Mouse (Mus musculus): ENCODE measurements at regions not wholly inside any gene's neighbourhood (a gene's known extent, or its start where the extent isn't known, plus 50 kb on each side); places are given as distances from the start of the nearest gene placed in this dataset.

DNA sequence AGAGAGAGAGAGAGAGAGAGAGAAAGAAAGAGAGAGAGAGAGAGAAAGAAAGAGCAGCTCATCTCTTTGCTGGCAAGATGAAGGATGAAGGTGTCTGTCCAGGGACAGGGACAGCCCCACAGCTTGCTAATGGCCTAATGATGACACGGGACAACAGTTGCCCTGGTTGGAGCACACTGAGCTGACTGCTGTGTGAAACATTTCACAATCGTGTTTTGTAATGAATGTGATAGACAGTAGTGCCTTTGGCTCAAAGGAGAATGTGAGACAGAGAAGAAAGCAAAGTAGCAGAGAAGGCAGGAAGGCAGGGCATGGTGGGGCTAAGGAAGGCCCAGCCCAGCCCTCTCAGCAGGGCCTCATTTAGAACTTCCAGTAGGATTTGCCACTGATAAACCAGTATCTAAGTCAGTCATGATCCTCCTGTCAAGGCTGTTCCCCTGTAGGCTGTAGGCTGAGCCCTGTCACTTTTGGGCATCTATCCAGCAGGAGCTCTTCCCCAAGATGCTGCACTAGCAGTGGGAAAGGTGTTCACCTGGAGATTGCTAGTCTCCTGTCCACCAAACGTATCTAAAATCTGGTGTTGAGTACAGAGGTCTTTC is 54.2 kb upstream of the Irs2 start:
- ATAC-seq (ENCODE audit: low read depth): peak; percentile 80
- Histone ChIP-seq H3K9me3 (replicated peaks; ENCODE audit: control insufficient read depth, low read length) (no peaks in the 10 kb centered on the region), H3K4me3 (ENCODE audit: low read depth, low read length) (no peak overlapping the region), H3K27ac (ENCODE audit: low read length) (no peak overlapping the region), H3K9ac (ENCODE audit: low read depth, low read length) (no peak overlapping the region), H3K4me1 (ENCODE audit: control insufficient read depth, low read depth, low read length) (no peaks in the 10 kb centered on the region), H3K4me2 (ENCODE audit: low read depth, low read length) (no peak overlapping the region), H3K36me3 (ENCODE audit: control insufficient read depth, insufficient read depth) (no peaks in the 10 kb centered on the region), H3K27me3 (ENCODE audit: control insufficient read depth, insufficient read depth, low read depth, low read length) (no peaks in the 10 kb centered on the region)
- 24% methylated on average over 3 of the region's 3 CpGs for WGBS (ENCODE audit: insufficient replicate concordance)

- Histone ChIP-seq H3K9me3 (replicated peaks; ENCODE audit: control insufficient read depth, low read length) (no peaks in the 10 kb centered on the region), H3K9ac (ENCODE audit: low read depth, low read length) (no peak overlapping the region), H3K4me3 (ENCODE audit: low read depth, low read length) (no peak overlapping the region), H3K36me3 (ENCODE audit: control insufficient read depth, insufficient read depth) (no peaks in the 10 kb centered on the region), H3K4me1 (ENCODE audit: control insufficient read depth, low read depth, low read length) (no peaks in the 10 kb centered on the region), H3K27ac (ENCODE audit: low read length) (no peak overlapping the region), H3K27me3 (ENCODE audit: control insufficient read depth, insufficient read depth, low read depth, low read length) (no peaks in the 10 kb centered on the region), H3K4me2 (ENCODE audit: low read depth, low read length) (no peak overlapping the region)
- 42% methylated on average over 1 of the region's 1 CpGs for WGBS (ENCODE audit: insufficient replicate concordance)
- ATAC-seq (ENCODE audit: low read depth): no peak
Measured at GRCm38 (mm10) chr8:11061711-11062110, 53.5 kb upstream of the Irs2 start.

DNA sequence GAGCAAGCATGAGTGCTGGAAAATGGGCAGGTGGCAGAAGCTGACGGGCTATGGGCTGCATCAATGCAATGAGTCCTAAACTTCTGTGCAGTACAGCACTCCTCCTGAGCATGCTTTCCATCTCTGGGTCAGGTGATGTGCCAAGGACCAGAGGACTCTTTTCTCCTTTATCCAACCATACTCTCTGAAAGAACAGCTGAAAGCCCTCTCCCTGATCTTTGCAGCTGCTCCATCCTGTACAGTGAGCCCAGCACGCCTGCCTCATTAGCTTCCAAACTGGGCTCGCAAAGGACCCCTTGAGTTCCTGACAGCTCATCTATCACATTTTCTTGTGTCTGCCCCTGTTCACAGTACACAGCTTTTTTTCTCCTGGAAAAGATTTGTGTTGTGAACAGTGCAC is 52.3 kb upstream of the Irs2 start:
- no peaks in the 10 kb centered on the region for H3K9me3 ChIP-seq (replicated peaks; ENCODE audit: control insufficient read depth, low read length)
- no peak for ATAC-seq (ENCODE audit: low read depth)
- H3K27ac ChIP-seq (ENCODE audit: low read length): no peak overlapping the region

GRCm38 (mm10) chr8:11058392-11058791 is 50.1 kb upstream of the Irs2 start:
- Histone ChIP-seq H3K4me1 (ENCODE audit: control insufficient read depth, low read depth, low read length) (no peaks in the 10 kb centered on the region; the same call in none of the 2 replicates), H3K27ac (ENCODE audit: low read length) (no peak overlapping the region), H3K9ac (ENCODE audit: low read depth, low read length) (no peak overlapping the region), H3K4me3 (ENCODE audit: low read depth, low read length) (no peak overlapping the region), H3K9me3 (replicated peaks; ENCODE audit: control insufficient read depth, low read length) (no peaks in the 10 kb centered on the region), H3K36me3 (ENCODE audit: control insufficient read depth, insufficient read depth) (no peaks in the 10 kb centered on the region), H3K4me2 (ENCODE audit: low read depth, low read length) (no peak overlapping the region), H3K27me3 (ENCODE audit: control insufficient read depth, insufficient read depth, low read depth, low read length) (no peaks in the 10 kb centered on the region)
- WGBS (ENCODE audit: insufficient replicate concordance): 72% methylated on average over 3 of the region's 3 CpGs
- ATAC-seq (ENCODE audit: low read depth): no peak

More for the DNA sequence above, 52.3 kb upstream of the Irs2 start:
- WGBS (ENCODE audit: insufficient replicate concordance): 62% methylated on average over 3 of the region's 3 CpGs
- H3K4me1 ChIP-seq (ENCODE audit: control insufficient read depth, low read depth, low read length): no peaks in the 10 kb centered on the region; the same call in 1 of the 2 replicates
- H3K9ac ChIP-seq (ENCODE audit: low read depth, low read length): no peak overlapping the region
- no peaks in the 10 kb centered on the region for H3K27me3 ChIP-seq (ENCODE audit: control insufficient read depth, insufficient read depth, low read depth, low read length)
- H3K4me3 ChIP-seq (ENCODE audit: low read depth, low read length): no peak overlapping the region
- no peaks in the 10 kb centered on the region for H3K36me3 ChIP-seq (ENCODE audit: control insufficient read depth, insufficient read depth)
- no peak overlapping the region for H3K4me2 ChIP-seq (ENCODE audit: low read depth, low read length)
